Mouse (Mus musculus) brain, embryonic 14.5 days (tissue): ENCODE data around the gene Ptger1. TPM values are rescaled to one million over a fixed set of nuclear protein-coding genes. Genes with fewer than 3 reads are reported as not detected.
A peak's percentile ranks its signal among the peaks of the same experiment; 100 is the strongest.

Source experiments
- DNase-seq: peaks from one replicate; pipeline ENCODE4 v3.0.0-alpha.2; 2011; ENCODE audit warnings: low read depth
- CTCF ChIP-seq: fragments of 200-500 bp; IDR thresholded peaks from 2 replicates; pipeline ENCODE4 v1.5.1; 2012; ENCODE audit warnings: inconsistent platforms, mild to moderate bottlenecking, moderate library complexity, borderline replicate concordance; ENCODE audit not compliant: insufficient read depth, insufficient read length; ENCODE audit errors: extremely low read depth
- POLR2A ChIP-seq: fragments of 200-500 bp; IDR thresholded peaks from 2 replicates; pipeline ENCODE4 v1.6.1; 2012; ENCODE audit warnings: mild to moderate bottlenecking, inconsistent platforms, borderline replicate concordance; ENCODE audit not compliant: poor library complexity, insufficient read depth, insufficient read length, severe bottlenecking; ENCODE audit errors: extremely low read depth
- polyA plus RNA-seq: library from polyadenylated mRNA; depleted of rRNA; stranded (reverse); fragments of >200 nt; gene quantifications from 2 replicates; pipeline ENCODE4 v1.2.3, GENCODE M21; 2012

Ptger1 gene
- polyA plus RNA-seq, 1 experiment, result 1.4 TPM

DNA sequence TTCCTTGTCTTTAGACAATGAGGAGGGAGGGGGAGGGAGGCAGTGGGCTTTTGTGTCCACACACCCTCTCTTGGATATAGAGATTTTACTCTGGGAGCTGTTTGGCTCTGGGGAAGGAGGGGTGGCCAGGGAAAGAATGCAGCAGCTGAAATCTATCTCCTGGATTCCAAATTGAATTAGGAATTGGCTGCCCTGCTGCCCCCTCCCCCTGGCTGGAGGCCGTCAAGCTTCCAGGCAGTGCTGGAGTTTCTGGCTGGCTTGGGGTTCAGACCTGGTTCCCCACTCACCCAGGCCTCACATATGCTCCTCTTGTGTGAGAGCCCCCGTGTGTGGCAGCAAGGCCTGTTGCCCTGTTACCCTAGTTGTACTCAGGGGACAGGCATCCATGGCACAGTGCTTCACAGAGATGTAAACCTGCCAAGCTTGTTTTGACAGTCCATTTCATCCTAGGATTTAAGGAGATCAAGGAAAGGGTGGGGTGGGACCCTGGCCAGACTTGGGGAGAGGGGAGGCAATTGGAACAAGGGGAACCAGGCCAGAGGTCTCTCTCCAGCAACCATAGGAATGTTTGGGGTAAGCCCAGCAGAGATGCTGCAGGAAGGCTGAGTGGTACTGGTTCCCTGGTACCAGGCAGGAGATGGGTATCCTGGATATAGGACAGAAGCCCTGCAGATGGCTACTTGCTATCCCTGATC lies 1.4 kb upstream of the Ptger1 start:
- no peak for TF ChIP-seq CTCF
- no peak for DNase-seq

DNA sequence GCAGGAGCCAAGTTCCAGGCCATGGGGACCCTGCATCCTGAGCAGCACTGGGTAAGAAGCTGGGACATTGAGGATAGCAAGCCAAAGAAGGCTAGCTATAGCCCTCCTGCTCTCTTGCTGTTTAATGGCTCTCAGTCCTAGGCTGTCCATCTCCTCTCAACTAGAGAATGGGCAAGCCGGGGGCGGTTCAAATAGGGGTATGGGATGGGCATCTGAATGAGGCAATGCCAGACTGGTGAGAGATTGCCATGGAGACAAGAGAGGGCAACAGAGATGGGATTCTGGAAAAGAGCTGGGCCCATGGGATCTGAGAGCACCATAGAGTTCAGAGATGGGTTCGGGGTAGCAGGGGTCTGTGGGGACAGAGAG lies 372 bp downstream of the Ptger1 start:
- TF ChIP-seq CTCF (no peak), POLR2A (no peak)

DNA sequence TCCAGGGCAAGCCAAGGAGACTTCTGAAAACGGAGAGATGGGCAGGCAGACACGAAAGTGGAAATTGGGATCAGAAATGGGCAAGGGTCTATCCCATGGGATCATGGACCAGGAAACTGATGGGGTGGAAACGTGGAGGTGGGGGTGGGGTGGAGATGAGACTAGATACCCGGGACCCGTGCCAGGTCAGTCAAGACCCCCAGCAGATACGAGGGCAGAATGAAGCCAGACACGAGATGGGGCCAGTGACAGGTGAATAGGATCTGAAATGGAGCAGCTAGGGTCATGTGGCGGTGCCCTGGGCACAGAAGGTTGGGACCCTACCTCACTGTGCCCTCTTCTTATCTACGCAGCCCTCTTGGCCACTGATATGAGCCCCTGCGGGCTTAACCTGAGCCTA lies 1.0 kb downstream of the Ptger1 start:
- DNase-seq, result no peak
- TF ChIP-seq CTCF (no peak), POLR2A (no peak)

More for the DNA sequence above, 372 bp downstream of the Ptger1 start:
- no peak for DNase-seq

DNA sequence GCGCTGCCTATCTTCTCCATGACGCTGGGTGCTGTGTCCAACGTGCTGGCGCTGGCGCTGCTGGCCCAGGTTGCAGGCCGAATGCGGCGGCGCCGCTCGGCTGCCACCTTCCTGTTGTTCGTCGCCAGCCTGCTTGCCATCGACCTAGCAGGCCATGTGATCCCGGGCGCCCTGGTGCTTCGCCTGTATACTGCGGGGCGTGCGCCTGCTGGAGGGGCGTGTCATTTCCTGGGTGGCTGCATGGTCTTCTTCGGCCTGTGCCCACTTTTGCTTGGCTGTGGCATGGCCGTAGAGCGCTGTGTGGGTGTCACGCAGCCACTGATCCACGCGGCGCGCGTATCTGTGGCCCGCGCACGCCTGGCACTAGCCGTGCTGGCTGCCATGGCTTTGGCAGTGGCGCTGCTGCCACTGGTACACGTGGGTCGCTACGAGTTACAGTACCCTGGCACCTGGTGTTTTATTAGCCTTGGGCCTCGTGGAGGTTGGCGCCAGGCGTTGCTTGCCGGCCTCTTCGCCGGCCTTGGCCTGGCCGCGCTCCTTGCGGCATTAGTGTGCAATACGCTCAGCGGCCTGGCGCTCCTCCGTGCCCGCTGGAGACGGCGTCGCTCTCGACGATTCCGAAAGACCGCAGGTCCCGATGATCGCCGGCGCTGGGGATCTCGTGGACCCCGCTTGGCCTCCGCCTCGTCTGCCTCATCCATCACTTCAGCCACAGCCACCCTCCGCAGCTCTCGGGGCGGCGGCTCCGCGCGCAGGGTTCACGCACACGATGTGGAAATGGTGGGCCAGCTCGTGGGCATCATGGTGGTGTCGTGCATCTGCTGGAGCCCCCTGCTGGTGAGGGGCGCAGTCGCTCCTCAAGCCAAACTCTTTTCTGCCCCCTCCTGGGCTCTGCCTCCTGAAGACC lies 1.8 kb downstream of the Ptger1 start:
- TF ChIP-seq POLR2A, result no peak
- peak; percentile 96 for TF ChIP-seq CTCF
- peak; percentile 90 for DNase-seq

DNA sequence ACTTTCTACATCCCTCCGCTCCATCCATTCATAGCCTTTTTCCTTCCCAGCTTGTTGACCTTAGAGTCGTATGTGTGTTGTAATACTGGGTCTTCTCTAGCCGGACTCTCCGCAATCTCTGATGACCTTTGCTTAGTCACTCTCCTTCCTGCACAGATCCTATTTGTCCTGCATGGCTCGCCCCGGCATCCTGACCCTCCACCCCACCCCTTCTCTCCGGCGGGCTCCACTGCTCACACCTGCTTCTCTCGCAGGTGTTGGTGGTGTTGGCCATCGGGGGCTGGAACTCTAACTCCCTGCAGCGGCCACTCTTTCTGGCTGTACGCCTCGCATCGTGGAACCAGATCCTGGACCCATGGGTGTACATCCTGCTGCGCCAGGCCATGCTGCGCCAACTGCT lies 2.5 kb downstream of the Ptger1 start:
- no peak for TF ChIP-seq POLR2A
- no peak for TF ChIP-seq CTCF
- DNase-seq, result no peak

DNA sequence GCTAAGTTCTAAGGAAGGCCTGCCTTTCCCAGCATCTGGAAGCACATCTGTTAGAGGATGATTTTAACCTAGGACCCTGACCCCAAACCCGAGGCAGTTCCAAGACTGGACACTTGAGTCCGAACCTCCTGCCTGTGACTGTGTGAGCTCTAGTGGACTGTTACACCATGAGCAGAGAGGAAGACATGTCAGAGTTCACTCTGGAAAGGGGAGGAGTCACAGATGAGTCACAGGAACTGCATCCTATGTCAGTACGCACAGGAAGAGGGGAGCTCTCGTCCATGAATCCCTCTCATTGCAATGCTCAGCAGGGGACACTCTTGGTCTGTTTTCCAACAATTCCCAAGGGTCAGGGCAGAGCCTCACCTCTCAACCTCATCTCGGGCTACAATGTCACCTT lies 6.5 kb downstream of the Ptger1 start:
- TF ChIP-seq CTCF, result no peak
- no peak for TF ChIP-seq POLR2A
- DNase-seq, result no peak

DNA sequence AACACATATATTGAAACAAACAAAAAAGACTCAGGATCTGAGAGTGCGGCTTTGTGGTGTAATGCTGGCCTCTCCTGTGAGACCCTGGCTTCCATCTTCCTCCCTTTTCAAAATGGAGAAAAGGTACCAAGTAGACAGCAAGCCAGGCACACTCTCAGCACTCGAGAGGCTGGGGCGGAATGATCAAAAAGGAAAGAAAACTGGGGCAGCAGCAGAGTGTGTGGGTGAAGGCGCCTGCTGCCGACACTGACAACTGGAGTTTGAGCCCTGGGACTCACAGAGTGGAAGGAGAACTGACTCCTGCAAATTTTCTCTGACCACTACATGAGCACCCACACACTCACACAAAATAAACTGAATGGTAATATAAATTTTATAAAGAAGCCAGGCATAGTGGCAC lies 8.0 kb downstream of the Ptger1 start:
- no peak for DNase-seq
- no peak for TF ChIP-seq CTCF
- no peak for TF ChIP-seq POLR2A

DNA sequence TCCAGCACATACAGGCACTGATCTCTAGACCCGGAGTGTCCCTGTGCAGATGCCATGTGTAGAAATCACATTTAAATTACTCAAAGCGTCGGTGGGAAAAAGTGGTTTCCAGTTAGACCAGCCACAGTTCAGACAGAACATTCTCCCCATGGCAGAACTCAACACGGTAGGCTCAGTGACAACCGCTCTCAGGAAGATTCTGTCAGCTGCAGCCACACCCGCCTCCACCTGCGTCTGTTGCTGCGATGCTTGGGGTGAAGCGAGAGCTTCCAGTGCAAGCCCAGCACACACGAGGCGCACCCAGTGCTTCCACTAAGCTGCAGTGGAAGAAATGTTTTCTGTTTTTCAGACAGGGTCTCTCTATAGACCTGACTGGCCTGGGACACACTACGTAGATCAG lies 13.4 kb downstream of the Ptger1 start:
- no peak for TF ChIP-seq CTCF
- TF ChIP-seq POLR2A, result no peak
- no peak for DNase-seq

DNA sequence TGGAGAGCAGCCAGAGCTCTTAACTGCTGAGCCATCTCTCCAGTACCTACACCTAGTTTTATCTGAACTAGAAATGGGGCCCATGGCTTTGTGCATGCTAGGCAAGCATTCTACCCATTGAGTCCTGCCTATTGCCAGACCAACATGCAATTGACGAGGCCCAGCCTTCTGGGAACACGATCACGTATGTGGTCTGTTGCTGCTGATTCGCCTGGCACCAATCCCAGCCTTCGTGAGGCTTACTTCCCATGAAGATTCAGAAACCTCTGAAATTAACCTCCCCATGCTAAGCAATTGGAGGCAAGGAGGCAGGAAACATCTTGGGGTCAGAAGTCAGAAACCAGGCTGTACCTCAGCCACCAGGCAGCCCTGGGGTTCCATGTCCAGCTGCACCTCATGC lies 14.1 kb downstream of the Ptger1 start:
- no peak for TF ChIP-seq CTCF
- no peak for TF ChIP-seq POLR2A
- no peak for DNase-seq

DNA sequence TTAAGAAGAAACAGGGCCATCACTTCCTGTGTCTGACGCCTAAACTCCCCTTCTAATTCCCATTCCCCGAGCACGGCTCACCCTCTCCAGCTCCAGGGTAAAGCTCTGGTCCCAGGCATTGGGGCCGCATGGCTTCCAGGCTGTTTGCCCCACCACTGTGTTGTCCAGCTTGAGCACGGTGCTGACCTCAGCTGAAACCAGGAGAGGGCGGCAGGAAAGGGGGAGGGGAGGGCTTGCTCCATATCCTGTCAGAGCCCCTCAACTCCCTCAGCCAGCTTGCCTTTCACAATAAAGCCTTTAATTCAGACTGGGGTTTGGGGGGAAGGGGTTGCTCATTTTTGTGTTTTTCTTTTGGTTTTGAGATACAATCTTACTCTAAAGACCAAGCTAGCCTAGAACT lies 14.6 kb downstream of the Ptger1 start:
- no peak for DNase-seq
- TF ChIP-seq CTCF (no peak), POLR2A (no peak)

DNA sequence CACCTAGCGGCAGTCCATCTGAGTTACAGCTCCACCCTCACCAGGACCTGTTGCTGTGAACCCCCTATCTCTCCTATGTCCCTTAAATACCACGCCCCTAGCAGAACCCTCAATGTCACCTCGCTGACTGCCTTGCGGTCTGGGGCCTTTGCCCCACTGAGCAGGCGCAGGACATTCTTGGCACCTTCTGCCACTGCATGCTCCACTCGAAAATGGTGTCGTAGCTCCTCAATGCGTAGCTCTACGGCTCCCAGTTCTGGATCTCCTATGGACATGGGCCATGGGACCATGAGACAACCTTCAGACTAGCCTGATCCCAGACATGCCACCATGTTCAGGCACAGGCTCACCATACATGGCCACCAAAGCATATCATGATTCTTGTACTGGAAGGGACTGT lies 18.0 kb downstream of the Ptger1 start:
- TF ChIP-seq POLR2A, result no peak
- TF ChIP-seq CTCF, result no peak
- DNase-seq, result no peak

DNA sequence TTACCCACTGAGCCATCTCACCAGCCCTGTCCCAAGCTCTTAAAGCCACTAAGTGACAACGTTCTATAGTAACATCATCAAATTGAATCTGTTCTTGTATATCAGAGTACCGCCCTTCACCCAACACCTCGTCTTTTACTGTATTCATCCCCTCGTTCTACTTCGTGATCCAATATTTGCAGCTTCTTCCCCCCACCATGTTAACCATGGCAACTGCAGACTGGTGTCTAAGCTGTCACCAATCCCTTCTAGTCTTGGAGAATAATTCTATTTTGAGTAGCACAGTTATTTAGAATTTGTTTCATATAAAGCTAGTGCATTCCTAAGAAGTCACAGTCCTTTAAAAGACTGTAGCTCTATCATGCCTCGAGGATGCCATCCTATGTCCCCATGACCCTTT lies 22.8 kb downstream of the Ptger1 start:
- DNase-seq, result no peak
- TF ChIP-seq CTCF (no peak), POLR2A (no peak)
